Mouse (Mus musculus) stomach, embryonic 16.5 days (tissue): Measurements from ENCODE around the gene Glp1r. TPM values are rescaled to one million over a fixed set of nuclear protein-coding genes. Genes with fewer than 3 reads are reported as not detected.

ENCODE experiments used
- ATAC-seq: fragments of 200-750 bp; cut with Nextera tagmentation; 2 replicates; pipeline ENCODE4 v1.8.0; 2017; ENCODE audit warnings: moderate number of reproducible peaks, moderate TSS enrichment; ENCODE audit not compliant: insufficient read depth, low FRiP score
- H3K27ac ChIP-seq: fragments of 300-500 bp; sonication (generic); 2 replicates; pipeline ENCODE4 v1.5.1; 2014; ENCODE audit warnings: low read length
- H3K27me3 ChIP-seq: fragments of 300-500 bp; sonication (generic); 2 replicates; pipeline ENCODE4 v1.6.1; 2014; ENCODE audit warnings: low read length, control low read depth, mixed read lengths; ENCODE audit not compliant: control insufficient read depth, insufficient read depth
- H3K36me3 ChIP-seq: fragments of 300-500 bp; sonication (generic); 2 replicates; pipeline ENCODE4 v1.6.1; 2014; ENCODE audit warnings: low read length; ENCODE audit not compliant: control insufficient read depth, insufficient read depth
- H3K4me1 ChIP-seq: fragments of 300-500 bp; sonication (generic); 2 replicates; pipeline ENCODE4 v1.6.1; 2014; ENCODE audit warnings: low read length, control low read depth, mixed read lengths; ENCODE audit not compliant: control insufficient read depth, insufficient read depth
- H3K4me2 ChIP-seq: fragments of 300-500 bp; sonication (generic); 2 replicates; pipeline ENCODE4 v1.6.1; 2014; ENCODE audit warnings: low read depth, low read length, mixed read lengths
- H3K4me3 ChIP-seq: fragments of 300-500 bp; sonication (generic); replicated peaks from 2 replicates; pipeline ENCODE4 v1.5.1; 2014; ENCODE audit warnings: mild to moderate bottlenecking, low read length
- H3K9ac ChIP-seq: fragments of 300-500 bp; sonication (generic); 2 replicates; pipeline ENCODE4 v1.6.1; 2014; ENCODE audit warnings: low read length
- H3K9me3 ChIP-seq: fragments of 300-500 bp; sonication (generic); replicated peaks from 2 replicates; pipeline ENCODE4 v1.6.1; 2016; ENCODE audit warnings: low read length, control low read depth; ENCODE audit not compliant: control insufficient read depth
- WGBS: fragments of 180-500 bp; shearing (Covaris S2); extraction: QIAGEN DNeasy Blood & Tissue Kit; methylation state at CpG from one replicate; pipeline ENCODE4 v1.1.7; 2014; 5-methylcytosine and 5-hydroxymethylcytosine counted together
- polyA plus RNA-seq: library from polyadenylated mRNA; unstranded; fragments of >200 nt; fragmentation: Nextera tagmentation; extraction: Ambion mirVana; gene quantifications from 2 replicates; pipeline ENCODE4 v1.2.1, GENCODE M21; 2015

Gene Glp1r
- polyA plus RNA-seq, 1 experiment from 2014 or later, result 0.21 TPM

GRCm38 (mm10) chr17:30935301-30935700, 33.7 kb downstream of the Glp1r start:
- H3K9me3 ChIP-seq, result no peaks in the 10 kb centered on the region
- no peak overlapping the region for H3K4me2 ChIP-seq
- H3K27me3 ChIP-seq, result no peaks in the 10 kb centered on the region
- no peak for ATAC-seq
- no peak overlapping the region for H3K9ac ChIP-seq
- no peaks in the 10 kb centered on the region for H3K4me1 ChIP-seq
- no peak overlapping the region for H3K4me3 ChIP-seq
- 64% methylated on average over 5 of the region's 5 CpGs for WGBS
- H3K36me3 ChIP-seq, result no peaks in the 10 kb centered on the region
- H3K27ac ChIP-seq, result no peak overlapping the region

- no peaks in the 10 kb centered on the region for H3K27me3 ChIP-seq
- ATAC-seq, result no peak
Observed at GRCm38 (mm10) chr17:30938554-30938953, 36.9 kb downstream of the Glp1r start.

GRCm38 (mm10) chr17:30948382-30948781, 46.8 kb downstream of the Glp1r start:
- Histone ChIP-seq H3K4me3 (no peak overlapping the region), H3K27ac (no peak overlapping the region), H3K36me3 (no peaks in the 10 kb centered on the region), H3K4me2 (no peak overlapping the region), H3K9ac (no peak overlapping the region), H3K4me1 (no peaks in the 10 kb centered on the region), H3K27me3 (no peaks in the 10 kb centered on the region), H3K9me3 (no peaks in the 10 kb centered on the region)
- no peak for ATAC-seq
- 58% methylated on average over 1 of the region's 1 CpGs for WGBS

More at GRCm38 (mm10) chr17:30938554-30938953, 36.9 kb downstream of the Glp1r start:
- no peak overlapping the region for H3K27ac ChIP-seq
- H3K9me3 ChIP-seq, result no peaks in the 10 kb centered on the region
- H3K4me3 ChIP-seq, result no peak overlapping the region
- no peaks in the 10 kb centered on the region for H3K36me3 ChIP-seq
- 48% methylated on average over 9 of the region's 9 CpGs for WGBS
- no peak overlapping the region for H3K9ac ChIP-seq
- no peaks in the 10 kb centered on the region for H3K4me1 ChIP-seq
- no peak overlapping the region for H3K4me2 ChIP-seq

DNA sequence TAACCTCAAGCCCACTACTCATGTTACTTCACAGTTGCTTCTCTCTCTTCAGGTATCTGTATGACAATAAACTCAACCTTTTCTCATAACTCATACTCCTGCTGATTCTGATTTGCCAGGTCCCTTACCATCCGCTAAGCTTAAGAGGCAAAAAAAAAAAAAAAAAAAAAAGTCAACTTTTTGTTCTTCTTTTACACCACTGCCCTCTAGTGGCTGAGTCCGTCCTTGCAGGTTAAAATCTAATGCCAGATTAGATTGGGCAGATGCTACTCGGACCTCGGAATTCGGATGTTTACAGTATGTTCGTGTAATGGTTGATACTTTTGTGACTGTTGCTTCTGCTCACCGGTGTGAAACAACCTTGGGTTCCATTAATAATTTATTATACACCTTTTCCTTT, 49.2 kb downstream of the Glp1r start:
- Histone ChIP-seq H3K4me2 (no peak overlapping the region), H3K9me3 (no peaks in the 10 kb centered on the region), H3K4me1 (no peaks in the 10 kb centered on the region), H3K36me3 (no peaks in the 10 kb centered on the region), H3K27me3 (no peaks in the 10 kb centered on the region), H3K9ac (no peak overlapping the region), H3K4me3 (no peak overlapping the region), H3K27ac (no peak overlapping the region)
- 1% methylated on average over 7 of the region's 7 CpGs for WGBS
- no peak for ATAC-seq

DNA sequence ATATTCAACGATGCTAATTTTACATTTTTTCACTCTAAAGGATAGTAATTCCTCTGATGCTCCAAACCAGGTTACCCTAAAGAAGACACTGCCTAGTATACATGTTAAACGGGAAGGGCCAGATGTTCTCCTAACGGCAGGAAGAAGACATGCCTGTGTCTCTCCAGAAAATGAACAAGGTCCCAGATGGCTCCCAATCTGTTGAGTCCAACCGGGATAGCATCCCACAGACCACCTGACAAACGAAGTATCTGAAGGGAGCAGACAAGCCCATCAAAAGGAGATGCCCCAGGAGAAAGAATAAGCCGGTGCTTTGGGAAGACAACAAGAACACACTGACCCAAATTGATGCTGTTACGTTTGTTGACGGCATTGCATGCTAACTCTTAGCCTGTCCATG, 50.0 kb downstream of the Glp1r start:
- WGBS, result 65% methylated on average over 8 of the region's 8 CpGs
- no peak overlapping the region for H3K4me2 ChIP-seq
- H3K9me3 ChIP-seq, result no peaks in the 10 kb centered on the region
- no peak overlapping the region for H3K27ac ChIP-seq
- no peak for ATAC-seq
- H3K36me3 ChIP-seq, result no peaks in the 10 kb centered on the region
- H3K4me1 ChIP-seq, result no peaks in the 10 kb centered on the region
- H3K27me3 ChIP-seq, result no peaks in the 10 kb centered on the region
- no peak overlapping the region for H3K9ac ChIP-seq
- H3K4me3 ChIP-seq, result no peak overlapping the region

GRCm38 (mm10) chr17:30954340-30954739, 52.7 kb downstream of the Glp1r start, which contains the start of gene Umodl1:
Gene Umodl1, plus strand, starts transcription at chr17:30954640.
- H3K4me2 ChIP-seq, result no peak within 1 kb of the TSS
- no peak within 1 kb of the TSS for H3K9ac ChIP-seq
- 48% methylated on average over 10 of the region's 10 CpGs for WGBS
- no peaks in the 10 kb centered on the region for H3K36me3 ChIP-seq
- no peak for ATAC-seq
- H3K27me3 ChIP-seq, result no peaks in the 10 kb centered on the region
- no peak within 1 kb of the TSS for H3K4me3 ChIP-seq
- no peaks in the 10 kb centered on the region for H3K4me1 ChIP-seq
- no peaks in the 10 kb centered on the region for H3K9me3 ChIP-seq
- no peak within 1 kb of the TSS for H3K27ac ChIP-seq

DNA sequence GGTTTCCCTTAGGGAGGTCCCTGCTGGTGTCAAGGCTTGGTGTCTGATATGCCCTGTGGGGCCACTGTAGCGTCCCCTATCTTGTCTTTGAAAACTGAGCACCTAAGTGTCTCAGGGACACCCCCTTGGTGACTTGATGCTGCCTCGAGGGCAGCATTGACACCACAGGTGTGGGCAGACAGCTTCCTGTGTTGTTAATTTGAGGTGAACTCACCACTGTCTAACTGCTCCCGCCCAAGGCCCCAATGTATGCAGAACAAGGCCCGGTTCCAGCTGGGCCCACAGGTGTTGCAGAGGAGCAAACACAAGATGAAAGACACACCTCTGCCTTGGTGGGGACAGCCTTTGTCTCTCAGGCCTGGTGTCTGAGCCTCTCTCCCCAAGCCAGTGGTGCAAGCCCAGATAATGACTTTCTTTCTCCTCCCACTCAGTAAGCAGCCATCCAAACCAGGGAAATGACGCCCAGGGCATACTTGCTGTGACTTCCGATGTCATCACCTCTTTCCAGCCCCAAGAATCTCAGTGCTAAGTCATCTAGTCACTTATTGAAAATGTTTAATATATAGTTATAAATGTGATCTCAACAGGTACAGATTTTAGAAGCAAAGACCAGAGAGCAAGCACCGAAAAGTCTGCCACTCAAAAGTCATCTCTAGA, 60.4 kb downstream of the Glp1r start:
- H3K27ac ChIP-seq, result no peak overlapping the region
- no peak overlapping the region for H3K4me3 ChIP-seq
- 46% methylated on average over 7 of the region's 7 CpGs for WGBS
- ATAC-seq, result no peak
- no peaks in the 10 kb centered on the region for H3K36me3 ChIP-seq
- H3K4me1 ChIP-seq, result no peaks in the 10 kb centered on the region
- H3K9ac ChIP-seq, result no peak overlapping the region
- no peaks in the 10 kb centered on the region for H3K9me3 ChIP-seq
- no peak overlapping the region for H3K4me2 ChIP-seq
- no peaks in the 10 kb centered on the region for H3K27me3 ChIP-seq

GRCm38 (mm10) chr17:30962880-30963279, 61.3 kb downstream of the Glp1r start:
- Histone ChIP-seq H3K36me3 (no peaks in the 10 kb centered on the region), H3K4me2 (no peak overlapping the region), H3K9ac (no peak overlapping the region), H3K4me1 (no peaks in the 10 kb centered on the region), H3K27ac (no peak overlapping the region), H3K4me3 (no peak overlapping the region), H3K9me3 (no peaks in the 10 kb centered on the region), H3K27me3 (no peaks in the 10 kb centered on the region)
- WGBS, result 33% methylated on average over 2 of the region's 2 CpGs
- no peak for ATAC-seq

GRCm38 (mm10) chr17:30969983-30970382, 68.4 kb downstream of the Glp1r start:
- Histone ChIP-seq H3K9me3 (no peaks in the 10 kb centered on the region), H3K4me3 (no peak overlapping the region), H3K27ac (no peak overlapping the region), H3K36me3 (no peaks in the 10 kb centered on the region), H3K4me1 (peaks cover 7% of the 10 kb centered on the region), H3K4me2 (no peak overlapping the region), H3K9ac (no peak overlapping the region), H3K27me3 (no peaks in the 10 kb centered on the region)
- 44% methylated on average over 4 of the region's 4 CpGs for WGBS
- ATAC-seq, result no peak
